In genomic region chr12:110429990-110430389, GRCm38 (mm10) we compare ENCODE assay signal across 18 mouse cellular contexts. TPM values are rescaled to one million over a fixed set of nuclear protein-coding genes. Genes with fewer than 3 reads are reported as not detected.
DNase-seq lines count a peak whose midpoint lies in the region; ATAC-seq and TF ChIP-seq lines count a peak whose summit lies in the region.
"Had no signal": no experiment of that assay in that cellular context is flagged by ENCODE, and none has a peak within 500 bp of the region (broad histone marks: within the 10 kb centered on the region; RNA-seq: fewer than 3 reads in every experiment).

No protein-coding gene starts in this region.

- TF ChIP-seq CTCF in layer of hippocampus, adult 2 months (conservative IDR thresholded peaks at IDR 0.05), result no peak
- TF ChIP-seq CTCF in cortical plate, adult 2 months (IDR thresholded peaks at IDR 0.05; ENCODE audit: extremely low read depth, insufficient read depth, low read length), result no peak
- TF ChIP-seq CTCF in hindbrain, postnatal 0 days (IDR thresholded peaks at IDR 0.05; ENCODE audit: low read depth), result no peak

- H3K36me3 ChIP-seq in hindbrain, postnatal 0 days (ENCODE audit: insufficient read depth, low read length), result no peaks in the 10 kb centered on the region
- H3K36me3 ChIP-seq: heart, embryonic 12.5 days; intestine, embryonic 15.5 days; kidney, embryonic 15.5 days; liver, embryonic 12.5 days; neural tube, embryonic 15.5 days had no signal

- no peak overlapping the region for H3K4me3 ChIP-seq in layer of hippocampus, adult 2 months
- no peak overlapping the region for H3K4me3 ChIP-seq in cortical plate, adult 2 months (ENCODE audit: insufficient read depth, low read length)
- H3K4me3 ChIP-seq in hindbrain, postnatal 0 days (ENCODE audit: low read length), result no peak overlapping the region
- H3K4me3 ChIP-seq: erythroblast, embryonic 14.5 days; gastrocnemius, adult 2 months; heart, embryonic 12.5 days; intestine, embryonic 15.5 days; kidney, embryonic 15.5 days; liver, embryonic 12.5 days; neural tube, embryonic 15.5 days had no signal

- WGBS in hindbrain, postnatal 0 days, result 45% methylated on average over 10 of the region's 10 CpGs

- no peak overlapping the region for H3K9ac ChIP-seq in hindbrain, postnatal 0 days (replicated peaks; ENCODE audit: low read length)
- H3K9ac ChIP-seq: heart, embryonic 12.5 days; intestine, embryonic 15.5 days; kidney, embryonic 15.5 days; liver, embryonic 12.5 days; lung, embryonic 14.5 days; neural tube, embryonic 15.5 days had no signal

- peak; percentile 22 for DNase-seq in embryo, embryonic 10.5 days (ENCODE audit: low spot score)
- DNase-seq in embryo, embryonic 9.5 days (ENCODE audit: extremely low spot score), result no peak
- DNase-seq in layer of hippocampus, adult 2 months (ENCODE audit: low spot score in 2 of 2), result no peak
- no peak for DNase-seq in layer of hippocampus, postnatal 10 days (ENCODE audit: low spot score in 2 of 2)
- no peak for DNase-seq in hindbrain, postnatal 0 days (ENCODE audit: low spot score)
- DNase-seq in frontal cortex, postnatal 25 days (ENCODE audit: low spot score in 2 of 2), result no peak
- DNase-seq: adrenal gland, adult 8-10 months; gastrocnemius, adult 2 months; lung, embryonic 14.5 days; lung, postnatal 4 days had no signal

- no peak for ATAC-seq in hindbrain, postnatal 0 days
- no peak for ATAC-seq in CD4-positive, CD25-positive, alpha-beta regulatory T cell, adult 4 months

- H3K9me3 ChIP-seq in hindbrain, postnatal 0 days (ENCODE audit: low read length), result no peaks in the 10 kb centered on the region
- H3K9me3 ChIP-seq: intestine, embryonic 15.5 days; kidney, embryonic 15.5 days; liver, embryonic 12.5 days; neural tube, embryonic 15.5 days had no signal

- H3K4me1 ChIP-seq in cortical plate, adult 2 months (ENCODE audit: control insufficient read depth, insufficient read depth, low read length), result peaks cover 2% of the 10 kb centered on the region
- H3K4me1 ChIP-seq in hindbrain, postnatal 0 days (ENCODE audit: insufficient read depth, low read length), result 0 out of 2 replicates have a peak, but pooled peaks cover 7% of the 10 kb centered on the region
- H3K4me1 ChIP-seq: intestine, embryonic 15.5 days; kidney, embryonic 15.5 days; liver, embryonic 12.5 days; neural tube, embryonic 15.5 days had no signal

- H3K27ac ChIP-seq in layer of hippocampus, adult 2 months, result peak overlapping the region; percentile 82
- H3K27ac ChIP-seq in cortical plate, adult 2 months (ENCODE audit: insufficient read depth, low read length), result peak overlapping the region; percentile 9
- peak overlapping the region; percentile 16; the same call in 1 of the 2 replicates for H3K27ac ChIP-seq in hindbrain, postnatal 0 days
- H3K27ac ChIP-seq: gastrocnemius, adult 2 months; intestine, embryonic 15.5 days; kidney, embryonic 15.5 days; liver, embryonic 12.5 days; neural tube, embryonic 15.5 days had no signal

- TF ChIP-seq POLR2A in cortical plate, adult 2 months (IDR thresholded peaks at IDR 0.05; ENCODE audit: extremely low read depth, insufficient read depth, low read length), result no peak

- no peaks in the 10 kb centered on the region for H3K27me3 ChIP-seq in hindbrain, postnatal 0 days (ENCODE audit: insufficient read depth, low read length)
- H3K27me3 ChIP-seq: intestine, embryonic 15.5 days; kidney, embryonic 15.5 days; neural tube, embryonic 15.5 days had no signal

- no peak overlapping the region for H3K4me2 ChIP-seq in hindbrain, postnatal 0 days (ENCODE audit: low read depth, low read length)
- H3K4me2 ChIP-seq: heart, embryonic 12.5 days; intestine, embryonic 15.5 days; kidney, embryonic 15.5 days; liver, embryonic 12.5 days; lung, embryonic 14.5 days; neural tube, embryonic 15.5 days had no signal

RNA-seq across cellular contexts. Expression of gene Ppp2r5c, which starts 16.9 kb away (rescaled TPM):
- 100 to 1,000 TPM; 243 to 252 TPM for total RNA-seq in layer of hippocampus, adult 2 months (2021)
- 100 to 1,000 TPM; 247 to 251 TPM for total RNA-seq in layer of hippocampus, postnatal 10 days (2021)
- 193 and 198 TPM in 2 replicates for polyA plus RNA-seq in cortical plate, adult 2 months (2012; rRNA removed)
- total RNA-seq in hindbrain, postnatal 0 days (2014; rRNA removed), result 108 and 118 TPM in 2 replicates
- polyA plus RNA-seq in hindbrain, postnatal 0 days (2015; fragmentation: Nextera tagmentation; extraction: Ambion mirVana), result 162 and 163 TPM in 2 replicates
- polyA plus RNA-seq in CD4-positive, CD25-positive, alpha-beta regulatory T cell, adult 4 months (2017; shearing (Covaris generic)), result 100 to 1,000 TPM; 490 to 635 TPM

Comparison
In these comparisons a context has a peak if more than half of its experiments do, and no peak if none do; other contexts are left out.
1. H3K27ac ChIP-seq: peak in every context shown above with its lines; median percentile 82 in layer of hippocampus, adult 2 months; 16 in hindbrain, postnatal 0 days; 9 in cortical plate, adult 2 months.